Mouse (Mus musculus) bone marrow macrophage, adult 2 months (primary cell): Measurements from ENCODE around the gene Gm17087.

Source experiments
- CTCF ChIP-seq: IDR thresholded peaks from 2 replicates; pipeline ENCODE4 v1.5.1; 2012; ENCODE audit warnings: low read depth, mild to moderate bottlenecking, low read length, moderate library complexity
- POLR2A ChIP-seq: IDR thresholded peaks from 2 replicates; pipeline ENCODE4 v1.6.1; 2012; ENCODE audit warnings: mild to moderate bottlenecking, low read depth, low read length, borderline replicate concordance

- TF ChIP-seq CTCF (no peak), POLR2A (no peak)
These were observed 12.5 kb downstream of the Gm17087 start for GRCm38 (mm10) chr17:8554219-8554618.
